ENCODE assay signal across 14 mouse cellular contexts in the genomic region with DNA sequence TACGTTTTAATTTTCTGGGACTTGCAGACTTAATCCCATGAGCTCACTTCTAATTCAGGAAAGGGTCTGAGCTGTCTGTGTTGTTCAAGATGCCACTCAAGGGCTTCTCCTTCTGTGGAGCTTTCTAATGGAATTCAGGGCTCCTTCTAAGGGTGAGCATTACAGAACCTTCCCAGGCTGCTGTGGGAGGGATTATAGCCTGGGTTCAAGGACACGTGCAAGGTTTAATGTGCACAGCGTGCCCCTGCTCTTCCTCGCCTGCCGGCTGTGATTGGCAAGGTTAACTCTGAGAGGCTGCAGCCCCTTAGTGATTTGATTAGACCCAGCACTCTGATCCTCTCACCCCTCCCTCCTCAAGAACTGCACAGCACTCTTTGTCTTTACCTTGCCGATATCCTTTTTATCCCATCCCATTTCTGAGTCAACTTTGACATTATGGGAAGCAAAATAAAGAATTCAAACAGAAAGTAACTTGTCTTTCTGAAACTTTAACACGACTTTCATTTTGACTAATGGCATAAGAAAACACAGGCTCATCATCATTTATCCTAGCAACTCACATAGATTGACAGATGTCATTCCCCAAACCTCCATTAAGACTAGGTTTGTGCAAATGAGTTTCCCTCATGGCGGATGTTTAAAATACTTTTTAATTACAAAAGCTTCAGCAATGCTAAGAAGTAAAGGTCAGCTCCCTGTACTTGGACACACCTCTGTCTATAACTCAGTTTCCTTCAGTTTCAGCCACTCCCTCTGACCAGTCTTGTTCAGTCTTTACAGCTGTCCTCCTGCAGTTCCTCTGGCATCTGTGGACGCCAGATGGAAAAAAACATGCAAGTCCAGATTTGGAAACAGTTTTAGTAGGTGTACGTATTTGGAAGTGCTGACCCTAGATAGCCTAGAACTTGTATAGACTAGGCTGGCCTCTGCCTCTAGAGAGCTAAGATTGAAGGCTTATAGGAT.
DNase-seq lines count a peak whose midpoint lies in the region; ATAC-seq and TF ChIP-seq lines count a peak whose summit lies in the region.
"Had no signal": no experiment of that assay in that cellular context is flagged by ENCODE, and none has a peak within 500 bp of the region (broad histone marks: within the 10 kb centered on the region; RNA-seq: fewer than 3 reads in every experiment).

No protein-coding gene starts in this region.

- TF ChIP-seq POLR2A in myocyte (IDR thresholded peaks at IDR 0.05; ENCODE audit: insufficient read length, low read depth): no peak

- H3ac ChIP-seq in myocyte (ENCODE audit: control insufficient read depth, insufficient read length): no peak overlapping the region

- no peak overlapping the region for H3K4me3 ChIP-seq in heart, embryonic 16.5 days (ENCODE audit: low read length)
- no peak overlapping the region for H3K4me3 ChIP-seq in myocyte
- no peak overlapping the region for H3K4me3 ChIP-seq in hindbrain, embryonic 13.5 days
- H3K4me3 ChIP-seq: lung, embryonic 15.5 days; neural tube, embryonic 13.5 days had no signal

- peaks cover 6% of the 10 kb centered on the region; the same call in 1 of the 2 replicates for H3K4me1 ChIP-seq in heart, embryonic 16.5 days (ENCODE audit: control insufficient read depth, insufficient read depth, low read length)
- H3K4me1 ChIP-seq in hindbrain, embryonic 13.5 days (replicated peaks): peaks cover 8% of the 10 kb centered on the region; the same call in 1 of the 2 replicates

- DNase-seq in adrenal gland, postnatal 14 days: peak; percentile 6
- no peak for DNase-seq in adrenal gland, postnatal 25 days
- DNase-seq in heart, adult 9 months (ENCODE audit: low spot score in 2 of 2): no peak
- peak; percentile 32 for DNase-seq in embryo, embryonic 11 days
- no peak for DNase-seq in lung, postnatal 4 days
- DNase-seq: cerebellum, postnatal 36 days; kidney, adult 18-20 months; kidney, postnatal 36 days had no signal

- no peak overlapping the region for H3K27ac ChIP-seq in heart, embryonic 16.5 days (ENCODE audit: low read length)
- H3K27ac ChIP-seq in hindbrain, embryonic 13.5 days: no peak overlapping the region
- H3K27ac ChIP-seq: lung, embryonic 15.5 days; neural tube, embryonic 13.5 days had no signal

- H3K36me3 ChIP-seq in heart, embryonic 16.5 days (ENCODE audit: control insufficient read depth, insufficient read depth): no peaks in the 10 kb centered on the region
- no peaks in the 10 kb centered on the region for H3K36me3 ChIP-seq in myocyte (ENCODE audit: control insufficient read depth, insufficient read depth)
- no peaks in the 10 kb centered on the region for H3K36me3 ChIP-seq in hindbrain, embryonic 13.5 days
- H3K36me3 ChIP-seq: lung, embryonic 15.5 days; neural tube, embryonic 13.5 days had no signal

- no peak; the same call in 1 of the 2 replicates for ATAC-seq in heart, embryonic 16.5 days (replicated peaks; ENCODE audit: extremely low read depth, insufficient read depth, low FRiP score)
- no peak for ATAC-seq in hindbrain, embryonic 13.5 days (ENCODE audit: low FRiP score)

- WGBS in heart, embryonic 16.5 days: 47% methylated on average over 10 of the region's 10 CpGs
- WGBS in hindbrain, embryonic 13.5 days: 77% methylated on average over 10 of the region's 10 CpGs

- no peaks in the 10 kb centered on the region for H3K27me3 ChIP-seq in heart, embryonic 16.5 days (ENCODE audit: control insufficient read depth, insufficient read depth, low read length)
- no peaks in the 10 kb centered on the region for H3K27me3 ChIP-seq in myocyte (ENCODE audit: control insufficient read depth, insufficient read depth, insufficient read length)
- no peaks in the 10 kb centered on the region for H3K27me3 ChIP-seq in hindbrain, embryonic 13.5 days
- H3K27me3 ChIP-seq: lung, embryonic 15.5 days; neural tube, embryonic 13.5 days had no signal

- no peaks in the 10 kb centered on the region for H3K79me2 ChIP-seq in myocyte (ENCODE audit: control insufficient read depth, insufficient read depth)

- H3K9me3 ChIP-seq in heart, embryonic 16.5 days (replicated peaks; ENCODE audit: control insufficient read depth, low read length): no peaks in the 10 kb centered on the region
- H3K9me3 ChIP-seq in hindbrain, embryonic 13.5 days: no peaks in the 10 kb centered on the region
- H3K9me3 ChIP-seq: G1E; lung, embryonic 15.5 days; neural tube, embryonic 13.5 days had no signal

- H3K9ac ChIP-seq in heart, embryonic 16.5 days (ENCODE audit: low read length): no peak overlapping the region
- no peak overlapping the region for H3K9ac ChIP-seq in hindbrain, embryonic 13.5 days
- H3K9ac ChIP-seq: lung, embryonic 15.5 days; neural tube, embryonic 13.5 days had no signal

- peak overlapping the region; percentile 33 for H3K4me2 ChIP-seq in heart, embryonic 16.5 days (ENCODE audit: low read depth, low read length)
- peak overlapping the region; percentile 4 for H3K4me2 ChIP-seq in myocyte (ENCODE audit: low read depth)
- no peak overlapping the region for H3K4me2 ChIP-seq in hindbrain, embryonic 13.5 days
- H3K4me2 ChIP-seq: lung, embryonic 15.5 days; neural tube, embryonic 13.5 days had no signal

TF ChIP-seq in myocyte, 11 proteins besides CTCF, POLR2A, EP300 and RAD21:
- no peak for TF ChIP-seq TCF3 (IDR thresholded peaks at IDR 0.05; ENCODE audit: insufficient read length, low read depth)
- peak in 1 of 3 experiments; percentile 50 for TF ChIP-seq MYOG (IDR thresholded peaks at IDR 0.05; ENCODE audit: control insufficient read depth in 1 of 3, insufficient read depth in 1 of 3, insufficient read length in 2 of 3, low read depth in 2 of 3)
- TF ChIP-seq CEBPB (IDR thresholded peaks at IDR 0.05; ENCODE audit: insufficient read depth, poor library complexity, severe bottlenecking): no peak
- TF ChIP-seq USF1 (IDR thresholded peaks at IDR 0.05; ENCODE audit: low read depth): no peak

Comparison
In these comparisons a context has a peak if more than half of its experiments do, and no peak if none do; other contexts are left out.
1. DNase-seq: peak in adrenal gland, postnatal 14 days (single experiment) and embryo, embryonic 11 days (single experiment); none in adrenal gland, postnatal 25 days (single experiment), heart, adult 9 months (0 of 2) and lung, postnatal 4 days (0 of 2).